Mouse (Mus musculus): ENCODE results near the gene Zfp59. TPM values are rescaled to one million over a fixed set of nuclear protein-coding genes. Genes with fewer than 3 reads are reported as not detected.
"Not testable (repeated sequence)": the region's sequence is repeated elsewhere in the genome, so short reads cannot be mapped to it uniquely, and the experiment has no call there.

Zfp59 gene
- total RNA-seq, 2 experiments from 2014 or later = 3.7 TPM

DNA sequence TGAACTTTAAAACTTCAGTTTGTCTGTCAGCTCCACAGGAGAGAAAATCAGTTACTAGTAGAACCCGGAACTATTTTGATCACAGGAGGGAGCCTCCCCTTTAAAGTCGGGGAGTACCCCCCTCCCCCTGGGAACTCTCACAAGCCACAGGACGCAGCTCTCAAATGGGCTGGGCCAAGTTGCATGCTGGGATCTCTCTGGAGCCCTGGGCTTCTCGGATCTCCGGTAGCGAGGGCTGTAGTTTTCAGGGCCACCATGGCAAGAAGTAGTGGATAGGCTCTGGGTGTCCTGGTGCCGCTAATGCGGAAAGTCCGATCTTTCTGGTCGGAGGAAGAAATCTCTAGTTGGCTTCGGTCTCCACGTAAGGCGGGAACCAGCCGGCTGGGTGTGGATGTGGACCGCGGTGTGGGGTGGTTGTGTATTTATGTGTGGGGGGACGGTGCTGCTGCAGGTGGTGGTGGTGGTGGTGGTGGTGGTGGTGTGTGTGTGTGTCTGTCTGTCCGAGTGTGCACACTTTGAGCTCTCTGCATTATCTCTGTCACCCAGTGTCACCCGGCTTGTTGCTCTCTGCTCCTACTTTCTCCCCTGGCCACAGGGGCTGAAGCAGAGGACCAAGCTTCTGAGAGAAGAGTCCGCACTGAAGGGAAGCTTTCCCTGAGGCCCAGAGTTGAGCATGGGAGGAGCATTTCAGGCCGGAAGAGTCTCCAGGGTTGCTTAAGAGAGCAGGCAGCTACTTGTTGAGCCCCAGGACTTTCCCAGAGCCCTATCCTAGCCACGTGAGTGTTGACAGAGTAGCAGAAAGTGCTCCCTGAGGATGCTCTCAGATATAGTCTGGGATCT, 22.2 kb downstream of the Zfp59 start:
- ATAC-seq (ENCODE audit: poor library complexity, severe bottlenecking) = peak; percentile 97

- ATAC-seq (ENCODE audit: poor library complexity, severe bottlenecking) = not testable (repeated sequence)
These were observed 24.2 kb downstream of the Zfp59 start for GRCm38 (mm10) chr7:27862578-27862977.

DNA sequence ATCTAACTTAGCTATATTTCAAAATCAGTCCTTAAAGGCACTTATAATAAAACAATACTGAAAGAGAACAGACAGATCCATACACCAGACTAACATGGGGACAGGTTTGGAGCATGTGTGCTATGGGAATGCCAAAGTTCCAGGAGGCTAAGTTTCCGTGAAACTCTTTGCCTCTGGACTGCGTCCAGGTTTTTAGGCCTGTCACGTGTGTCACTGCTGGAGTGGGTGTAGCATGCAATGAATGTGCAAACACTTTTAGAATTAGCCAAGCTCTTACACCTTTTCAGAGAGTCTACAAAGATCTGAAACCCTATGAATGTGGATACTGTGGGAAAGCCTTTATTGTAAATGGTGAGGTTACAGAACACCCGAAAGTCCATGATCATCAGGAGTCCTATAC, 43.3 kb downstream of the Zfp59 start:
- ATAC-seq (ENCODE audit: poor library complexity, severe bottlenecking) = no peak

DNA sequence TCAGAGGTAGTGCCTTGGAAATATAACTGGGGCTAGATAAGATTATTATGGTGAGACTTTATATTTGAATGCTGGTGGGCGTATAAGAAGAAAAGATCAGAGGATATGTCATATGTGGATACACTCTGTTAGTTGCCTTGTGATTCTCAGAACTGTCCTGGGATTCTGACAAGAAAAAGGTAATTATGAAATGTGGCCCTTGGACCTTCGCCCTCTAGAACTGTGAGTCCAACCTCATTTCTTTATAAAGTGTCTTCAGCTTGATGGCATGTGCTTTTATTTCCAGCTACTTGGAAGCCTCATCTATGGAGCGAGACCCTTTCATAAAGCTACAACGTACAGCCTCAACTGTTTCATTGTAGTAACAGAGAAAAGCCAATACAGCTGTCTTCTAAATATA, 62.2 kb downstream of the Zfp59 start:
- ATAC-seq (ENCODE audit: poor library complexity, severe bottlenecking) = no peak

- ATAC-seq (ENCODE audit: poor library complexity, severe bottlenecking) = no peak
These were observed 66.8 kb downstream of the Zfp59 start for GRCm38 (mm10) chr7:27905061-27905848.

Other genes with a start within 250 kb of the Zfp59 start
- gene Akt2, start 247.1 kb upstream of the Zfp59 start, total RNA-seq (2015) = 40.2 TPM in 2 replicates
- 53.8 and 55.7 TPM in 2 replicates for gene Akt2, start 247.1 kb upstream of the Zfp59 start, total RNA-seq (2017)
- gene Ttc9b, start 184.7 kb upstream of the Zfp59 start, total RNA-seq (2015) = not detected in 2 replicates
- not detected in 2 replicates for gene Ttc9b, start 184.7 kb upstream of the Zfp59 start, total RNA-seq (2017)
- gene Map3k10, start 164.0 kb upstream of the Zfp59 start, total RNA-seq (2015) = 1.7 and 2.4 TPM in 2 replicates
- gene Map3k10, start 164.0 kb upstream of the Zfp59 start, total RNA-seq (2017) = 2.3 and 4.3 TPM in 2 replicates
- 0.46 and 1.4 TPM in 2 replicates for gene Zfp607b, start 149.3 kb upstream of the Zfp59 start, total RNA-seq (2015)
- gene Zfp607b, start 149.3 kb upstream of the Zfp59 start, total RNA-seq (2017) = 0.41 and 1.6 TPM in 2 replicates
- gene Zfp60, start 107.2 kb upstream of the Zfp59 start, total RNA-seq (2015) = 4.6 and 5.1 TPM in 2 replicates
- 3.3 and 4.3 TPM in 2 replicates for gene Zfp60, start 107.2 kb upstream of the Zfp59 start, total RNA-seq (2017)
- gene Zfp626, start 31.4 kb upstream of the Zfp59 start, total RNA-seq (2015) = 5.9 and 6.2 TPM in 2 replicates
- gene Zfp626, start 31.4 kb upstream of the Zfp59 start, total RNA-seq (2017) = 5.0 and 5.4 TPM in 2 replicates
- 5.4 and 5.8 TPM in 2 replicates for gene Zfp607a, start 18.9 kb downstream of the Zfp59 start, total RNA-seq (2015)
- 9.0 and 10.0 TPM in 2 replicates for gene Zfp607a, start 18.9 kb downstream of the Zfp59 start, total RNA-seq (2017)
- 4.1 and 4.6 TPM in 2 replicates for gene Zfp974, start 90.9 kb downstream of the Zfp59 start, total RNA-seq (2015)
- gene Zfp974, start 90.9 kb downstream of the Zfp59 start, total RNA-seq (2017) = 4.2 and 5.8 TPM in 2 replicates
- 13.1 and 15.9 TPM in 2 replicates for gene Zfp780b, start 140.6 kb downstream of the Zfp59 start, total RNA-seq (2015)
- 10.6 and 14.1 TPM in 2 replicates for gene Zfp780b, start 140.6 kb downstream of the Zfp59 start, total RNA-seq (2017)
- 2.5 and 2.7 TPM in 2 replicates for gene Zfp850, start 175.5 kb downstream of the Zfp59 start, total RNA-seq (2015)
- 2.8 and 4.5 TPM in 2 replicates for gene Zfp850, start 175.5 kb downstream of the Zfp59 start, total RNA-seq (2017)
- gene Psmc4, start 211.5 kb downstream of the Zfp59 start, total RNA-seq (2015) = 103 and 114 TPM in 2 replicates
- gene Psmc4, start 211.5 kb downstream of the Zfp59 start, total RNA-seq (2017) = 107 and 110 TPM in 2 replicates
- gene Fcgbp, start 232.6 kb downstream of the Zfp59 start, total RNA-seq (2015) = not detected in 2 replicates
- gene Fcgbp, start 232.6 kb downstream of the Zfp59 start, total RNA-seq (2017) = not detected in 2 replicates